Mouse (Mus musculus): ENCODE results near the gene Tnfaip3. TPM values are rescaled to one million over a fixed set of nuclear protein-coding genes. Genes with fewer than 3 reads are reported as not detected.

Gene Tnfaip3
- polyA plus RNA-seq, 1 experiment from 2014 or later: 2.5 TPM

DNA sequence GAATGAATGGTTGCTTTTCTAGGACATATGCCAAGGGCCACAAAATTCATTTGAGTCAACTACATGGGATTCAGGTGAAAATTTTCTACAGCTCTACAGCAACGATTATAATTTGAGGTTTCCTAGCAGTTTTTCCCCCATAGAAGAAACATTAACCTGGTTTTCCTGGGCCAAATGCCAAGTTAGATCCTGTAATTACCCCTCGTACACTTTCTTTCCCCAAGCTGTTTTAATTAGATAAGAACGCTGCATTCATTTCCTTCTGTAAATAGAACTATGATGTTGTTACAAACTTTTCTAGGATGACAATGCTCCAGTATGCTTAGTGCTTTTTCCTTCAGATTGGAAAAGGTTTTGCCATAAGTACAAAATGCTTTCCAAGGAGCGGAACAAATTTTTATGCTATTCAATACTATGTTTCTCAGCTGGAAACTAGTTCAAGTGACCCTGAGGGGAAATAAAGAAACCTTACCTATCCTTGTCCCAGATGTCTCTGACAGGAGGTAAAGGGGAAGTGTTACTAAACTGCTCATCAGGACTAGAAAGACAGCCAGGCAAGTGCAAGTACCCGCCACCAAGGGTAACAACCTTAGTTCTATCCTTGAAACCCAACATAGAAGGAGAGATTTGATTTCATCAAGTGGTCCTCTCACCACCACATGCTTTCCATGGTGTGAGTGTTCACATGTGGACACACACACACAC is 8.3 kb upstream of the Tnfaip3 start:
- no peaks in the 10 kb centered on the region for H3K36me3 ChIP-seq (ENCODE audit: control insufficient read depth, insufficient read depth, low read length)
- H3K9me3 ChIP-seq (ENCODE audit: control insufficient read depth, low read length): no peaks in the 10 kb centered on the region
- no peak overlapping the region for H3K9ac ChIP-seq (ENCODE audit: low read length)
- DNase-seq (ENCODE audit: low spot score) (no peak), ATAC-seq (ENCODE audit: insufficient read depth, low FRiP score, low TSS enrichment) (no peak)
- no peak overlapping the region for H3K4me2 ChIP-seq (ENCODE audit: low read depth)
- no peaks in the 10 kb centered on the region for H3K27me3 ChIP-seq (ENCODE audit: control insufficient read depth, insufficient read depth, low read length)
- no peaks in the 10 kb centered on the region for H3K4me1 ChIP-seq (ENCODE audit: control insufficient read depth, insufficient read depth, low read length)
- 92% methylated on average over 5 of the region's 5 CpGs for WGBS
- H3K4me3 ChIP-seq (ENCODE audit: low read depth, low read length): no peak overlapping the region
- H3K27ac ChIP-seq (ENCODE audit: low read depth, low read length): no peak overlapping the region

GRCm38 (mm10) chr10:19022272-19022671 is 6.8 kb upstream of the Tnfaip3 start:
- DNase-seq (ENCODE audit: low spot score) (no peak), ATAC-seq (ENCODE audit: insufficient read depth, low FRiP score, low TSS enrichment) (no peak)
- 89% methylated on average over 1 of the region's 1 CpGs for WGBS
- no peaks in the 10 kb centered on the region for H3K27me3 ChIP-seq (ENCODE audit: control insufficient read depth, insufficient read depth, low read length)
- no peaks in the 10 kb centered on the region for H3K4me1 ChIP-seq (ENCODE audit: control insufficient read depth, insufficient read depth, low read length)
- no peaks in the 10 kb centered on the region for H3K9me3 ChIP-seq (ENCODE audit: control insufficient read depth, low read length)
- H3K36me3 ChIP-seq (ENCODE audit: control insufficient read depth, insufficient read depth, low read length): no peaks in the 10 kb centered on the region
- no peak overlapping the region for H3K4me2 ChIP-seq (ENCODE audit: low read depth)
- H3K27ac ChIP-seq (ENCODE audit: low read depth, low read length): no peak overlapping the region
- H3K9ac ChIP-seq (ENCODE audit: low read length): no peak overlapping the region
- no peak overlapping the region for H3K4me3 ChIP-seq (ENCODE audit: low read depth, low read length)

DNA sequence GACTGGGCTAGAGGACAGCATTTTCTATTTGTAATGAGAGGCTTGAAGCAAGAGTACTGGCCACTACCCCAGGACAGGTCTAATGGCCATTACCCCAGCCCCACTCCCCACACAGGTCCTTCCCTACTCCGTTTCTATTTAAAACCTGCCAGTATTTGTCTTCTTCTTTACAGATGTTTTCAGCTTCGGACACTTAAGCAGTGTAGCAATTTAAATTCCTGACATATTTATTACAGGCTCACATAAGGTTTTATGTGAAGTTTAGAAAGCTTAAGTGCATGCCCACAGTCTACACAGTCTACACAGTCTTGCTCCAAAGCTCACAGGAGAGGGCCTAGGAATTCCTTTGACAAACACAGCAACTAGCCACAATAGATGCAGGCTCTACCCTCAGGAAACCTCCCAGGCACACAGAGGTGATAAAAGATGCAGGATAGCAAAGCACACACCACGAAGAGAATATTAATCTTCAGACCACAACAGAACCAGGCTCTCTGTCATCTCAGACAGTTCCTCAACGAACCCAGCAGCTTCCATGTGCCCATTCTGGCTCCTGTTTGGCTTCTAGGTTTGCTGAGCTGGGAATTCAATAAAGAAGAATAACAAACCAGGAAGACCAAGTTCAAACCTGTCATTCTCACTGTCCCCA is 1.5 kb upstream of the Tnfaip3 start:
- Histone ChIP-seq H3K4me2 (ENCODE audit: low read depth) (no peak overlapping the region), H3K4me3 (ENCODE audit: low read depth, low read length) (no peak overlapping the region), H3K27me3 (ENCODE audit: control insufficient read depth, insufficient read depth, low read length) (no peaks in the 10 kb centered on the region), H3K9me3 (ENCODE audit: control insufficient read depth, low read length) (no peaks in the 10 kb centered on the region), H3K36me3 (ENCODE audit: control insufficient read depth, insufficient read depth, low read length) (no peaks in the 10 kb centered on the region), H3K9ac (ENCODE audit: low read length) (no peak overlapping the region), H3K4me1 (ENCODE audit: control insufficient read depth, insufficient read depth, low read length) (no peaks in the 10 kb centered on the region), H3K27ac (ENCODE audit: low read depth, low read length) (no peak overlapping the region)
- DNase-seq (ENCODE audit: low spot score): no peak
- WGBS: 51% methylated on average over 4 of the region's 4 CpGs
- no peak for ATAC-seq (ENCODE audit: insufficient read depth, low FRiP score, low TSS enrichment)

DNA sequence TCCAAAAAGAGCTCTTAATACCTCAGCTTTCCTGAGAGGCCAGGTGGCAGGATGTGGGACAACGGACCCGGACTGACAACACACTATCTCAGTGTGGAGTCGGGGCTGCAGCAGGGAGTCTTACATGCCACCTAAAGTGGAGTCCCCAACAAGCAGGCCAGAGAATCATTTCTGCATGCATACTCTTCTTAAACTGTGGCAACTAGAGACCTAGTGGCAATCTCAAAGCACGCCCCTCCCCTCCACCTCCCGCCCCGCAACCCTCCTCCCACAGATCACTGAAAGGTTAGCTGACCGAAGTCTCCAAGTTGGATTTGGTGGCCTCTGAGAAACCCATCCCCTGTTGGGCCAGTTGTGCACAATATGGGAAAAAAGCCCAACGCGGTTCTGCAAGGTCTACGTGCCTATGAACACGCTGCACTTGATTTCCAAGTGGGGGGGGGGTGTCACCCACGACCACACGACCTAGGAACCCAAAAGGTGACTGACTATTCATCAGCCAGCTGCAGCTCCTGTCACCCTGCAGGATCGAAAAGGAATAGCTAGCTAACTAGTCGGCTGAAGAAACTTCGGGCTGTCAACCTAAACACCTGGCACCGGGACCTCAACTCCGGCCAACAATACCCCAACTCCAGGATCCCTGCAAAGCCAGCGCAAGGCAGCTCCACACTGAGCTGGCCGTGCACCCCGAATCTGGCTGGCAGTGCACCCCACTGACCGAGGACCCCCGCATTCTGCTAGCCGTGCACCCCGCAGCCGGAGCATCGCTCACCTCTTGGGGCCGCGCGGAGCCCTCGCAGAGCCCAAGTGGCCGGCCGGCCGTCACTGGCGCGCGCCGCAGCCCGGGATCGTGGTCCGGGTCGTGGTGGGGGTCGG is 838 bp downstream of the Tnfaip3 start:
- H3K4me1 ChIP-seq (ENCODE audit: control insufficient read depth, insufficient read depth, low read length): no peaks in the 10 kb centered on the region
- H3K36me3 ChIP-seq (ENCODE audit: control insufficient read depth, insufficient read depth, low read length): no peaks in the 10 kb centered on the region
- no peak overlapping the region for H3K27ac ChIP-seq (ENCODE audit: low read depth, low read length)
- no peaks in the 10 kb centered on the region for H3K9me3 ChIP-seq (ENCODE audit: control insufficient read depth, low read length)
- peak overlapping the region; percentile 71 for H3K4me3 ChIP-seq (ENCODE audit: low read depth, low read length)
- H3K4me2 ChIP-seq (ENCODE audit: low read depth): peak overlapping the region; percentile 81
- DNase-seq (ENCODE audit: low spot score) (peak; percentile 63), ATAC-seq (ENCODE audit: insufficient read depth, low FRiP score, low TSS enrichment) (no peak; the same call in 1 of the 2 replicates)
- H3K9ac ChIP-seq (ENCODE audit: low read length): peak overlapping the region; percentile 81
- no peaks in the 10 kb centered on the region for H3K27me3 ChIP-seq (ENCODE audit: control insufficient read depth, insufficient read depth, low read length)
- WGBS: under 1% methylated on average over 43 of the region's 43 CpGs

- DNase-seq (ENCODE audit: low spot score): no peak
- Histone ChIP-seq H3K4me2 (ENCODE audit: low read depth) (no peak overlapping the region), H3K27ac (ENCODE audit: low read depth, low read length) (no peak overlapping the region), H3K4me3 (ENCODE audit: low read depth, low read length) (no peak overlapping the region), H3K9ac (ENCODE audit: low read length) (no peak overlapping the region), H3K27me3 (ENCODE audit: control insufficient read depth, insufficient read depth, low read length) (no peaks in the 10 kb centered on the region), H3K4me1 (ENCODE audit: control insufficient read depth, insufficient read depth, low read length) (no peaks in the 10 kb centered on the region), H3K36me3 (ENCODE audit: control insufficient read depth, insufficient read depth, low read length) (no peaks in the 10 kb centered on the region), H3K9me3 (ENCODE audit: control insufficient read depth, low read length) (no peaks in the 10 kb centered on the region)
- WGBS: 91% methylated on average over 3 of the region's 3 CpGs
- ATAC-seq (ENCODE audit: insufficient read depth, low FRiP score, low TSS enrichment): no peak
These were observed 2.1 kb downstream of the Tnfaip3 start for GRCm38 (mm10) chr10:19013351-19013750.

DNA sequence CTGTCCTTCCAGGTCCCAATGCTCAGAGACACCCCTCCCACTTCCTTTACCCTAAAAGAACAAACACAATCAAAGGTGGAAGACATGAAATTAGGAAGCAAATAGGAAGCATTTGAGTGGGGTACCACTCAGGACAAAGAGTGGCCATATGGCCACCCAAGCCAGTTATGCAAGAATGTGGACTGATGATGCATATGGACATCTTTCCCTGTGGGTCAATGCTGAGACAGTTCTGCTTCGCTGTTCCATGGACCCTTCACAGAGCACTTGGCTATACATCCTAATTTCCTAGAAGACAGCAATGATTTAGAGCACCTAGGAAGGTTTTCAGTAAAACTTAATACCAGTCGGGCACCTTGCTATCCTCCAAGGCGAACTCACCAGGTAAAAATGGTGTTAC is 2.8 kb downstream of the Tnfaip3 start:
- H3K27me3 ChIP-seq (ENCODE audit: control insufficient read depth, insufficient read depth, low read length): no peaks in the 10 kb centered on the region
- 93% methylated on average over 3 of the region's 3 CpGs for WGBS
- ATAC-seq (ENCODE audit: insufficient read depth, low FRiP score, low TSS enrichment): no peak
- no peaks in the 10 kb centered on the region for H3K9me3 ChIP-seq (ENCODE audit: control insufficient read depth, low read length)
- H3K36me3 ChIP-seq (ENCODE audit: control insufficient read depth, insufficient read depth, low read length): no peaks in the 10 kb centered on the region
- no peaks in the 10 kb centered on the region for H3K4me1 ChIP-seq (ENCODE audit: control insufficient read depth, insufficient read depth, low read length)
- H3K9ac ChIP-seq (ENCODE audit: low read length): no peak overlapping the region
- no peak overlapping the region for H3K4me2 ChIP-seq (ENCODE audit: low read depth)
- DNase-seq (ENCODE audit: low spot score): no peak
- H3K4me3 ChIP-seq (ENCODE audit: low read depth, low read length): no peak overlapping the region
- H3K27ac ChIP-seq (ENCODE audit: low read depth, low read length): no peak overlapping the region

DNA sequence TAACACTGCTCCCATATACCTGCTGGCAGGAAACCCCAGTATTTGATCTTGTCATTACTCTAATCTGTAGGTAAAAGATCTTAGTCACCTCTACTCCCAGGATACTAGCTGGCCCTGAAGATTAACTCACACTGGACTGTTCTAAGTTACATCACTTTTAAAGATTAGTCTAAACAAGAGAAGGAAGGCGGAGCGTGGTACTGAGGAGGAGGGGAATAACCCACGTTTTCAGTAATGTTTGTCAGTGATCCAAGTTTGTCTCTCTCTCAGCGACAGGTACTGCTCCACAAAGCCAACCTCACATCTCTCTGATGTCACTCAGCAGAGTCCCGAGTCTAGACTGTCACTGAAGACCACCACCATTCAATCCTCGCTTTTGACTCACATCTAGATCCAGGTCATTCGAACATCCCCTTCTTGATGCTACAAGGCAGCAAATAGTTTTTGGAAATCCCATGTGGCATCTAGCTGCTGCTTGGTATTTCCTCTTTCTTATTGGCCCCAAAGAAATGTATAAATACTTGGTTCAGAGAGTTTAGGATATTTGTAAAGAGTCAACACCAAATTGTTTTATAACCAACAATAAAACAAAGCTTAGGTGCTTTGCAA is 3.5 kb downstream of the Tnfaip3 start:
- Histone ChIP-seq H3K4me3 (ENCODE audit: low read depth, low read length) (no peak overlapping the region), H3K27ac (ENCODE audit: low read depth, low read length) (no peak overlapping the region), H3K27me3 (ENCODE audit: control insufficient read depth, insufficient read depth, low read length) (no peaks in the 10 kb centered on the region), H3K4me1 (ENCODE audit: control insufficient read depth, insufficient read depth, low read length) (no peaks in the 10 kb centered on the region), H3K9ac (ENCODE audit: low read length) (no peak overlapping the region), H3K36me3 (ENCODE audit: control insufficient read depth, insufficient read depth, low read length) (no peaks in the 10 kb centered on the region), H3K9me3 (ENCODE audit: control insufficient read depth, low read length) (no peaks in the 10 kb centered on the region), H3K4me2 (ENCODE audit: low read depth) (no peak overlapping the region)
- ATAC-seq (ENCODE audit: insufficient read depth, low FRiP score, low TSS enrichment) (no peak), DNase-seq (ENCODE audit: low spot score) (no peak)
- 81% methylated on average over 7 of the region's 7 CpGs for WGBS

- no peak for DNase-seq (ENCODE audit: low spot score)
- no peak overlapping the region for H3K27ac ChIP-seq (ENCODE audit: low read depth, low read length)
- no peaks in the 10 kb centered on the region for H3K36me3 ChIP-seq (ENCODE audit: control insufficient read depth, insufficient read depth, low read length)
- no peaks in the 10 kb centered on the region for H3K27me3 ChIP-seq (ENCODE audit: control insufficient read depth, insufficient read depth, low read length)
- H3K4me1 ChIP-seq (ENCODE audit: control insufficient read depth, insufficient read depth, low read length): no peaks in the 10 kb centered on the region
- ATAC-seq (ENCODE audit: insufficient read depth, low FRiP score, low TSS enrichment): no peak
- no peak overlapping the region for H3K4me2 ChIP-seq (ENCODE audit: low read depth)
- no peak overlapping the region for H3K4me3 ChIP-seq (ENCODE audit: low read depth, low read length)
- no peak overlapping the region for H3K9ac ChIP-seq (ENCODE audit: low read length)
- WGBS: 87% methylated on average over 8 of the region's 8 CpGs
- no peaks in the 10 kb centered on the region for H3K9me3 ChIP-seq (ENCODE audit: control insufficient read depth, low read length)
These were observed 5.0 kb downstream of the Tnfaip3 start for GRCm38 (mm10) chr10:19010414-19010813.
